ENCODE assay signal across 8 mouse cellular contexts in the genomic region with DNA sequence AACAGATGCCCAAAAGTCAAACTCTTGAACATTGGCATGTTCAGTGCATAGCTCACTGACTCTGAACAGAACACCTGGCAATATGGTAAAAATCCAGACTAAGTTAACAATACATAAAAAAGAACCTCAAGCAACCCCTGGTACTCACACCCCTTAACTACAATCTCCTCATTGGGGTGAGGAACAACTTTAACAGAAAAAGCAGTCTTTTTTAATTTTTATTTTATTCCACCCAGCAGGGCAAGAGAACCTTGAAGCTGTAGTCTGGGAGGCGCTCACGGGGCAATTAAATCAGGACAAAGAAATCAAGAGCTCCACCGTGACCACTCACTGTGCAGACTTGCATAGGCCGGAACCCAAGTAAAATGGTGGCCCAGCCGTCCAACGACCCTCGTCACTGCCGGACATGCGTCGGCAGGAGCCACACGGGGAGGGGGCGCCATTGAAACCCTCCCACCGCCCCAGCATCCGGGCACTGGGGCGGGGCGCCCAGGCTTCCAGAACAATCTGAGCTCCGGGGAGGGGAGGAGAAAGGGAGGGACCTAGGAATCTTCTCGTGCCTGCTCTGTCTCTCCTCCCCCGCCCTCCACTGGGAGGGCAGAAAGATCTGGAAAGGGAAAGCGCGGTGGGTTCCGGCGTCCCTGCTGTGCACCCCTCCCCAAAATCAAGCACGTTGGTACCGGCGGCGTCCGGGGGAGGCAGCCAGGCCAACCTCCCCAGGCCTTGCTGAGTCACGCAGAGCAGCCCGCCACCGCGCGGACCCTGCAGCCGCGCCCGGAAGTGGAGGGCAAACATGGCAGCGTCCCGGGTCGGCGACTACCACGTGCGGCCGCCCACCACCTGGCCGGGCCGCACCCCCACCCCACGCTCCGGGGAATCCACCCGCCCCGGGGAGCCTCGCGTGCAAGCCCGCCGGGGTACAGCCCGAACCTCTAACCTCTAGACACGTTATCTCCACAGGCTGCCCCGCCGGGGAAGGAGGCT. TPM values are rescaled to one million over a fixed set of nuclear protein-coding genes. Genes with fewer than 3 reads are reported as not detected.
DNase-seq lines count a peak whose midpoint lies in the region; ATAC-seq and TF ChIP-seq lines count a peak whose summit lies in the region.

No protein-coding gene starts in this region.

- H3K36me3 ChIP-seq in E14TG2a.4 (ENCODE audit: insufficient read depth, low read length): peaks cover 52% of the 10 kb centered on the region
- H3K36me3 ChIP-seq in forebrain, embryonic 12.5 days (replicated peaks): peaks cover 44% of the 10 kb centered on the region
- peaks cover 44% of the 10 kb centered on the region for H3K36me3 ChIP-seq in heart, postnatal 0 days (replicated peaks; ENCODE audit: control insufficient read depth, insufficient read depth, low read length)
- H3K36me3 ChIP-seq in liver, embryonic 16.5 days (ENCODE audit: control insufficient read depth, insufficient read depth): peaks cover 40% of the 10 kb centered on the region
- peaks cover 44% of the 10 kb centered on the region for H3K36me3 ChIP-seq in neural tube, embryonic 12.5 days

- peak; percentile 21; the same call in 1 of the 2 replicates for ATAC-seq in cerebellum, adult (ENCODE audit: insufficient number of reproducible peaks, low FRiP score, low TSS enrichment)
- ATAC-seq in forebrain, embryonic 12.5 days (ENCODE audit: low FRiP score): peak; percentile 62
- ATAC-seq in heart, postnatal 0 days (ENCODE audit: insufficient read depth, low read depth): peak; percentile 58
- ATAC-seq in liver, embryonic 16.5 days (ENCODE audit: low read depth): peak; percentile 47
- peak; percentile 52 for ATAC-seq in neural tube, embryonic 12.5 days (ENCODE audit: low FRiP score, low read depth)

- WGBS in forebrain, embryonic 12.5 days: under 1% methylated on average over 57 of the region's 57 CpGs
- WGBS in heart, postnatal 0 days: under 1% methylated on average over 54 of the region's 57 CpGs
- WGBS in liver, embryonic 16.5 days (ENCODE audit: insufficient replicate concordance): under 1% methylated on average over 54 of the region's 57 CpGs
- WGBS in neural tube, embryonic 12.5 days: under 1% methylated on average over 57 of the region's 57 CpGs

- H3K4me3 ChIP-seq in E14TG2a.4 (replicated peaks; ENCODE audit: low read length): peak overlapping the region; percentile 98
- H3K4me3 ChIP-seq in forebrain, embryonic 12.5 days (replicated peaks): peak overlapping the region; percentile 97
- H3K4me3 ChIP-seq in heart, postnatal 0 days (ENCODE audit: low read depth, low read length): peak overlapping the region; percentile 94
- peak overlapping the region; percentile 93 for H3K4me3 ChIP-seq in liver, embryonic 16.5 days (ENCODE audit: low read depth, low read length)
- H3K4me3 ChIP-seq in neural tube, embryonic 12.5 days: peak overlapping the region; percentile 99

- H3K9ac ChIP-seq in forebrain, embryonic 12.5 days: peak overlapping the region; percentile 95
- H3K9ac ChIP-seq in heart, postnatal 0 days (replicated peaks; ENCODE audit: low read depth, low read length): peak overlapping the region; percentile 91
- peak overlapping the region; percentile 96 for H3K9ac ChIP-seq in liver, embryonic 16.5 days (ENCODE audit: low read depth, low read length)
- H3K9ac ChIP-seq in neural tube, embryonic 12.5 days: peak overlapping the region; percentile 99

- TF ChIP-seq EP300 in heart, postnatal 0 days (IDR thresholded peaks at IDR 0.05; ENCODE audit: low read depth): no peak; the same call in 1 of the 2 replicates

- H3K27me3 ChIP-seq in E14TG2a.4 (ENCODE audit: insufficient read depth, low read length): no peaks in the 10 kb centered on the region
- H3K27me3 ChIP-seq in forebrain, embryonic 12.5 days: no peaks in the 10 kb centered on the region
- H3K27me3 ChIP-seq in heart, postnatal 0 days (ENCODE audit: control insufficient read depth, insufficient read depth, low read length): no peaks in the 10 kb centered on the region
- H3K27me3 ChIP-seq in liver, embryonic 16.5 days (ENCODE audit: control insufficient read depth, insufficient read depth, low read depth, low read length): no peaks in the 10 kb centered on the region
- H3K27me3 ChIP-seq in neural tube, embryonic 12.5 days (replicated peaks): no peaks in the 10 kb centered on the region

- peak overlapping the region; percentile 81 for H3K4me2 ChIP-seq in forebrain, embryonic 12.5 days
- peak overlapping the region; percentile 77 for H3K4me2 ChIP-seq in heart, postnatal 0 days (ENCODE audit: low read depth, low read length)
- H3K4me2 ChIP-seq in liver, embryonic 16.5 days (ENCODE audit: low read depth, low read length): peak overlapping the region; percentile 97
- H3K4me2 ChIP-seq in neural tube, embryonic 12.5 days (replicated peaks): peak overlapping the region; percentile 81

- peaks cover 31% of the 10 kb centered on the region; the same call in 1 of the 2 replicates for H3K9me3 ChIP-seq in E14TG2a.4 (ENCODE audit: low read length)
- H3K9me3 ChIP-seq in forebrain, embryonic 12.5 days: no peaks in the 10 kb centered on the region
- no peaks in the 10 kb centered on the region for H3K9me3 ChIP-seq in heart, postnatal 0 days (replicated peaks; ENCODE audit: control insufficient read depth, low read length)
- H3K9me3 ChIP-seq in liver, embryonic 16.5 days (replicated peaks; ENCODE audit: control insufficient read depth, low read length): no peaks in the 10 kb centered on the region
- H3K9me3 ChIP-seq in neural tube, embryonic 12.5 days: no peaks in the 10 kb centered on the region

- H3K27ac ChIP-seq in forebrain, embryonic 12.5 days: peak overlapping the region; percentile 98
- H3K27ac ChIP-seq in heart, postnatal 0 days (ENCODE audit: low read depth): peak overlapping the region; percentile 97
- peak overlapping the region; percentile 94 for H3K27ac ChIP-seq in liver, embryonic 16.5 days (ENCODE audit: low read length)
- H3K27ac ChIP-seq in neural tube, embryonic 12.5 days: peak overlapping the region; percentile 84

- peaks cover 73% of the 10 kb centered on the region for H3K4me1 ChIP-seq in E14TG2a.4 (replicated peaks; ENCODE audit: low read depth, low read length)
- peaks cover 46% of the 10 kb centered on the region for H3K4me1 ChIP-seq in forebrain, embryonic 12.5 days
- H3K4me1 ChIP-seq in heart, postnatal 0 days (ENCODE audit: control insufficient read depth, insufficient read depth): peaks cover 12% of the 10 kb centered on the region; the same call in 1 of the 2 replicates
- H3K4me1 ChIP-seq in liver, embryonic 16.5 days (ENCODE audit: control insufficient read depth, low read depth, low read length): peaks cover 24% of the 10 kb centered on the region
- H3K4me1 ChIP-seq in neural tube, embryonic 12.5 days: peaks cover 34% of the 10 kb centered on the region

- DNase-seq in heart, postnatal 0 days (ENCODE audit: low spot score): peak; percentile 94
- peak; percentile 81 to 90 for DNase-seq in kidney, postnatal 25 days
- DNase-seq in testis, postnatal 14 days (ENCODE audit: low spot score): peak; percentile 82

- TF ChIP-seq CTCF in E14TG2a.4 (conservative IDR thresholded peaks at IDR 0.05; ENCODE audit: low read length): no peak
- no peak; the same call in 1 of the 2 replicates for TF ChIP-seq CTCF in heart, postnatal 0 days (IDR thresholded peaks at IDR 0.05; ENCODE audit: low read depth)

RNA-seq across cellular contexts. Expression of a gene that starts 0.7 kb away (rescaled TPM):
- 1,580 and 1,603 TPM in 2 replicates for polyA plus RNA-seq in forebrain, embryonic 12.5 days (2016; fragmentation: Nextera tagmentation; extraction: Ambion mirVana)
- 716 and 846 TPM in 2 replicates for total RNA-seq in heart, postnatal 0 days (2014; rRNA removed; ENCODE audit: low replicate concordance)
- 756 and 767 TPM in 2 replicates for polyA plus RNA-seq in heart, postnatal 0 days (2015; fragmentation: Nextera tagmentation; extraction: Ambion mirVana)
- 564 and 565 TPM in 2 replicates for polyA plus RNA-seq in liver, embryonic 16.5 days (2015; fragmentation: Nextera tagmentation; extraction: Ambion mirVana)
- polyA plus RNA-seq in neural tube, embryonic 12.5 days (2016; fragmentation: Nextera tagmentation; extraction: Ambion mirVana): 1,381 and 1,470 TPM in 2 replicates

RNA-seq across cellular contexts. Expression of a gene that starts 8.7 kb away (rescaled TPM):
- 91.0 and 91.7 TPM in 2 replicates for polyA plus RNA-seq in forebrain, embryonic 12.5 days (2016; fragmentation: Nextera tagmentation; extraction: Ambion mirVana)
- total RNA-seq in heart, postnatal 0 days (2014; rRNA removed; ENCODE audit: low replicate concordance): 87.8 and 137 TPM in 2 replicates
- 64.8 and 68.3 TPM in 2 replicates for polyA plus RNA-seq in heart, postnatal 0 days (2015; fragmentation: Nextera tagmentation; extraction: Ambion mirVana)
- 45.3 and 46.5 TPM in 2 replicates for polyA plus RNA-seq in liver, embryonic 16.5 days (2015; fragmentation: Nextera tagmentation; extraction: Ambion mirVana)
- 87.6 and 90.5 TPM in 2 replicates for polyA plus RNA-seq in neural tube, embryonic 12.5 days (2016; fragmentation: Nextera tagmentation; extraction: Ambion mirVana)

RNA-seq across cellular contexts. Expression of a gene that starts 16.9 kb away (rescaled TPM):
- 5.5 and 5.7 TPM in 2 replicates for polyA plus RNA-seq in forebrain, embryonic 12.5 days (2016; fragmentation: Nextera tagmentation; extraction: Ambion mirVana)
- 1.2 and 3.0 TPM in 2 replicates for total RNA-seq in heart, postnatal 0 days (2014; rRNA removed; ENCODE audit: low replicate concordance)
- 1.7 and 1.9 TPM in 2 replicates for polyA plus RNA-seq in heart, postnatal 0 days (2015; fragmentation: Nextera tagmentation; extraction: Ambion mirVana)
- 1.8 TPM in 2 replicates for polyA plus RNA-seq in liver, embryonic 16.5 days (2015; fragmentation: Nextera tagmentation; extraction: Ambion mirVana)
- 7.4 and 7.5 TPM in 2 replicates for polyA plus RNA-seq in neural tube, embryonic 12.5 days (2016; fragmentation: Nextera tagmentation; extraction: Ambion mirVana)

RNA-seq across cellular contexts. Expression of a gene that starts 22.9 kb away (rescaled TPM):
- 8.5 and 13.4 TPM in 2 replicates for polyA plus RNA-seq in forebrain, embryonic 12.5 days (2016; fragmentation: Nextera tagmentation; extraction: Ambion mirVana)
- total RNA-seq in heart, postnatal 0 days (2014; rRNA removed; ENCODE audit: low replicate concordance): 0.73 and 0.95 TPM in 2 replicates
- polyA plus RNA-seq in heart, postnatal 0 days (2015; fragmentation: Nextera tagmentation; extraction: Ambion mirVana): 0.04 and 0.16 TPM in 2 replicates
- polyA plus RNA-seq in liver, embryonic 16.5 days (2015; fragmentation: Nextera tagmentation; extraction: Ambion mirVana): 0.12 TPM in 2 replicates
- polyA plus RNA-seq in neural tube, embryonic 12.5 days (2016; fragmentation: Nextera tagmentation; extraction: Ambion mirVana): 10.5 and 13.1 TPM in 2 replicates

RNA-seq across cellular contexts. Expression of a gene that starts 27.0 kb away (rescaled TPM):
- 50.2 and 52.0 TPM in 2 replicates for polyA plus RNA-seq in forebrain, embryonic 12.5 days (2016; fragmentation: Nextera tagmentation; extraction: Ambion mirVana)
- total RNA-seq in heart, postnatal 0 days (2014; rRNA removed; ENCODE audit: low replicate concordance): 236 and 368 TPM in 2 replicates
- 105 and 107 TPM in 2 replicates for polyA plus RNA-seq in heart, postnatal 0 days (2015; fragmentation: Nextera tagmentation; extraction: Ambion mirVana)
- 154 and 162 TPM in 2 replicates for polyA plus RNA-seq in liver, embryonic 16.5 days (2015; fragmentation: Nextera tagmentation; extraction: Ambion mirVana)
- polyA plus RNA-seq in neural tube, embryonic 12.5 days (2016; fragmentation: Nextera tagmentation; extraction: Ambion mirVana): 44.7 and 47.9 TPM in 2 replicates

Comparison
In these comparisons a context has a peak if more than half of its experiments do, and no peak if none do; other contexts are left out.
1. Peak in every context shown above with its lines: DNase-seq, ATAC-seq, H3K4me3 ChIP-seq and H3K27ac ChIP-seq.